In genomic region chr19:25400212-25400913, GRCm38 (mm10) we compare ENCODE assay signal across 8 mouse cellular contexts.
DNase-seq lines count a peak whose midpoint lies in the region; ATAC-seq and TF ChIP-seq lines count a peak whose summit lies in the region.
"Had no signal": no experiment of that assay in that cellular context is flagged by ENCODE, and none has a peak within 500 bp of the region (broad histone marks: within the 10 kb centered on the region; RNA-seq: fewer than 3 reads in every experiment).

No protein-coding gene starts in this region.

- H3K36me3 ChIP-seq in hindbrain, embryonic 13.5 days, result no peaks in the 10 kb centered on the region
- H3K36me3 ChIP-seq in limb, embryonic 15.5 days, result no peaks in the 10 kb centered on the region

- no peaks in the 10 kb centered on the region for H3K9me3 ChIP-seq in hindbrain, embryonic 13.5 days
- H3K9me3 ChIP-seq in limb, embryonic 15.5 days, result no peaks in the 10 kb centered on the region

- peak; percentile 79 for ATAC-seq in hindbrain, embryonic 13.5 days (ENCODE audit: low FRiP score)
- no peak for ATAC-seq in limb, embryonic 15.5 days (ENCODE audit: insufficient number of reproducible peaks, low FRiP score, low TSS enrichment, low read depth)

- DNase-seq in NIH3T3 (ENCODE audit: low read depth), result peak; percentile 23
- DNase-seq in brain, embryonic 14.5 days (ENCODE audit: low read depth), result peak; percentile 82
- DNase-seq in layer of hippocampus, postnatal 25 days (ENCODE audit: extremely low spot score in 1 of 2, low spot score in 1 of 2), result no peak
- DNase-seq in layer of hippocampus, adult 2 months (ENCODE audit: low spot score in 2 of 2), result no peak
- no peak for DNase-seq in layer of hippocampus, postnatal 14 days (ENCODE audit: low spot score in 2 of 2)
- DNase-seq: gastrocnemius, postnatal 36 days had no signal

- 22% methylated on average over 13 of the region's 13 CpGs for WGBS in hindbrain, embryonic 13.5 days
- 35% methylated on average over 13 of the region's 13 CpGs for WGBS in limb, embryonic 15.5 days

- H3K4me2 ChIP-seq in hindbrain, embryonic 13.5 days, result peak overlapping the region; percentile 39
- peak overlapping the region; percentile 29 for H3K4me2 ChIP-seq in limb, embryonic 15.5 days

- H3K4me3 ChIP-seq in hindbrain, embryonic 13.5 days, result no peak overlapping the region
- H3K4me3 ChIP-seq in limb, embryonic 15.5 days, result no peak overlapping the region
- no peak overlapping the region for H3K4me3 ChIP-seq in layer of hippocampus, adult 2 months

- no peak for TF ChIP-seq CTCF in brain, embryonic 14.5 days (IDR thresholded peaks at IDR 0.05; ENCODE audit: borderline replicate concordance, extremely low read depth, insufficient read depth, insufficient read length)
- TF ChIP-seq CTCF in layer of hippocampus, adult 2 months (conservative IDR thresholded peaks at IDR 0.05), result no peak

- peak overlapping the region; percentile 64 for H3K27ac ChIP-seq in hindbrain, embryonic 13.5 days
- peak overlapping the region; percentile 80 for H3K27ac ChIP-seq in limb, embryonic 15.5 days
- H3K27ac ChIP-seq in layer of hippocampus, adult 2 months, result no peak overlapping the region

- H3K27me3 ChIP-seq in hindbrain, embryonic 13.5 days, result peaks cover 3% of the 10 kb centered on the region
- no peaks in the 10 kb centered on the region for H3K27me3 ChIP-seq in limb, embryonic 15.5 days

- H3K4me1 ChIP-seq in hindbrain, embryonic 13.5 days (replicated peaks), result peaks cover 34% of the 10 kb centered on the region
- peaks cover 72% of the 10 kb centered on the region for H3K4me1 ChIP-seq in limb, embryonic 15.5 days

- TF ChIP-seq POLR2A in brain, embryonic 14.5 days (IDR thresholded peaks at IDR 0.05; ENCODE audit: borderline replicate concordance, extremely low read depth, insufficient read depth, insufficient read length, poor library complexity, severe bottlenecking), result no peak

- no peak overlapping the region for H3K9ac ChIP-seq in hindbrain, embryonic 13.5 days
- H3K9ac ChIP-seq in limb, embryonic 15.5 days, result no peak overlapping the region

Comparison
In these comparisons a context has a peak if more than half of its experiments do, and no peak if none do; other contexts are left out.
1. DNase-seq: peak in NIH3T3 (single experiment) and brain, embryonic 14.5 days (single experiment); none in layer of hippocampus, postnatal 25 days (0 of 2), layer of hippocampus, adult 2 months (0 of 2) and layer of hippocampus, postnatal 14 days (0 of 2).